8 mouse cellular contexts compared by ENCODE assay signal in the genomic region with DNA sequence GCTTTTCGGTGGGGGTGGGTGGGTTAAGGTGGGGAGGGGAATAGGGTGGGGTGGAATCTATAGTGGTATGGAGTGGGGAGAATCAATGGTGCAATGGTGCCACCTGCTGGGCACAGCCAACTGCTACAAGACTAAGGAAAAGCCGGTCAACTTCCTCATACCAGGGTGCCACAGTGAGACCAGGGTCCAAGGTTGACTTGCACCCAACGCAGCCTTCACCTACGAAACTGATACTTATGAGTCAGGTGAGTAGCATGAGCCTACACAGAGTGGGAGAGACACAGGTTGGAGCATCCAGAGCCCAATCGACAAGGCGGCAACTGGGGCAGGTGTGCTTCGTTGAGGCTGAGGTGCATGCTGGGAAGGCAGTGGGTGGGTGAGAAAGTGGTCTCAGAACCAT. TPM values are rescaled to one million over a fixed set of nuclear protein-coding genes. Genes with fewer than 3 reads are reported as not detected.
A peak's percentile ranks its signal among the peaks of the same experiment; 100 is the strongest.
DNase-seq lines count a peak whose midpoint lies in the region; ATAC-seq lines count a peak whose summit lies in the region.

No protein-coding gene starts in this region.

- H3K9ac ChIP-seq in forebrain, embryonic 14.5 days (ENCODE audit: low read length) = 0 out of 2 replicates have a peak overlapping the region, but pooled peaks have one; percentile 21
- H3K9ac ChIP-seq in hindbrain, embryonic 11.5 days (ENCODE audit: low read depth, low read length) = no peak overlapping the region

- no peaks in the 10 kb centered on the region for H3K4me1 ChIP-seq in forebrain, embryonic 14.5 days (ENCODE audit: control insufficient read depth, insufficient read depth, low read length)
- H3K4me1 ChIP-seq in hindbrain, embryonic 11.5 days (replicated peaks; ENCODE audit: control insufficient read depth, insufficient read depth, low read length) = no peaks in the 10 kb centered on the region

- 11% methylated on average over 7 of the region's 7 CpGs for WGBS in forebrain, embryonic 14.5 days
- 8% methylated on average over 7 of the region's 7 CpGs for WGBS in hindbrain, embryonic 11.5 days

- H3K4me2 ChIP-seq in forebrain, embryonic 14.5 days (ENCODE audit: low read length) = peak overlapping the region; percentile 47
- H3K4me2 ChIP-seq in hindbrain, embryonic 11.5 days (replicated peaks; ENCODE audit: low read depth, low read length) = peak overlapping the region; percentile 38

- no peaks in the 10 kb centered on the region for H3K9me3 ChIP-seq in forebrain, embryonic 14.5 days (replicated peaks; ENCODE audit: control insufficient read depth, low read length)
- no peaks in the 10 kb centered on the region for H3K9me3 ChIP-seq in hindbrain, embryonic 11.5 days (ENCODE audit: control insufficient read depth, low read length)

- peak; percentile 38 for DNase-seq in MEL-GATA-1-ER (ENCODE audit: extremely low read depth, low read depth)
- DNase-seq in cerebellum, adult 11 months = peak; percentile 74
- peak; percentile 76 for DNase-seq in forebrain, embryonic 14.5 days (ENCODE audit: low spot score)
- peak; percentile 85 for DNase-seq in hindbrain, embryonic 11.5 days (ENCODE audit: low spot score)
- DNase-seq in layer of hippocampus, adult 9-10 months (ENCODE audit: low spot score) = peak; percentile 61
- peak; percentile 80 for DNase-seq in lung, postnatal 10 days
- peak; percentile 82 for DNase-seq in retina, postnatal 1 day
- DNase-seq in urinary bladder, postnatal 14 days (ENCODE audit: low spot score) = peak; percentile 73

- H3K4me3 ChIP-seq in forebrain, embryonic 14.5 days (ENCODE audit: low read depth, low read length) = no peak overlapping the region
- H3K4me3 ChIP-seq in hindbrain, embryonic 11.5 days (ENCODE audit: low read depth, low read length) = no peak overlapping the region

- H3K36me3 ChIP-seq in forebrain, embryonic 14.5 days (ENCODE audit: control insufficient read depth, insufficient read depth, low read length) = no peaks in the 10 kb centered on the region
- H3K36me3 ChIP-seq in hindbrain, embryonic 11.5 days (ENCODE audit: control insufficient read depth, insufficient read depth, low read length) = no peaks in the 10 kb centered on the region

- ATAC-seq in forebrain, embryonic 14.5 days = peak; percentile 82
- peak; percentile 74 for ATAC-seq in hindbrain, embryonic 11.5 days (ENCODE audit: low FRiP score)

- H3K27ac ChIP-seq in forebrain, embryonic 14.5 days (ENCODE audit: low read depth, low read length) = no peak overlapping the region
- no peak overlapping the region for H3K27ac ChIP-seq in hindbrain, embryonic 11.5 days (ENCODE audit: low read depth, low read length)

- H3K27me3 ChIP-seq in forebrain, embryonic 14.5 days (replicated peaks; ENCODE audit: control insufficient read depth, insufficient read depth, low read length) = no peaks in the 10 kb centered on the region
- H3K27me3 ChIP-seq in hindbrain, embryonic 11.5 days (ENCODE audit: control insufficient read depth, insufficient read depth, low read length) = no peaks in the 10 kb centered on the region

RNA-seq across cellular contexts. Expression of gene Myo7a, which starts 1.0 kb away (rescaled TPM):
- polyA plus RNA-seq in forebrain, embryonic 14.5 days (2014; fragmentation: Nextera tagmentation; extraction: Ambion mirVana) = 7.7 and 10.7 TPM in 2 replicates
- polyA plus RNA-seq in hindbrain, embryonic 11.5 days (2014; fragmentation: Nextera tagmentation; extraction: Ambion mirVana) = 10.7 and 15.2 TPM in 2 replicates

RNA-seq across cellular contexts. Expression of gene Omp, which starts 25.0 kb away (rescaled TPM):
- polyA plus RNA-seq in forebrain, embryonic 14.5 days (2014; fragmentation: Nextera tagmentation; extraction: Ambion mirVana) = 0.30 and 0.32 TPM in 2 replicates
- 0.24 and 0.25 TPM in 2 replicates for polyA plus RNA-seq in hindbrain, embryonic 11.5 days (2014; fragmentation: Nextera tagmentation; extraction: Ambion mirVana)

RNA-seq across cellular contexts. Expression of gene Capn5, which starts 57.7 kb away (rescaled TPM):
- 6.1 and 8.2 TPM in 2 replicates for polyA plus RNA-seq in forebrain, embryonic 14.5 days (2014; fragmentation: Nextera tagmentation; extraction: Ambion mirVana)
- 4.8 and 5.3 TPM in 2 replicates for polyA plus RNA-seq in hindbrain, embryonic 11.5 days (2014; fragmentation: Nextera tagmentation; extraction: Ambion mirVana)
